Mouse (Mus musculus): Measurements from ENCODE around the gene Gm29609. TPM values are rescaled to one million over a fixed set of nuclear protein-coding genes. Genes with fewer than 3 reads are reported as not detected.
"Not testable (repeated sequence)": the region's sequence is repeated elsewhere in the genome, so short reads cannot be mapped to it uniquely, and the experiment has no call there.

Gm29609 gene
- total and polyA plus RNA-seq, 2 experiments from 2014 or later: 1.1 to 6.6 TPM

- Histone ChIP-seq H3K4me1 (ENCODE audit: control insufficient read depth, insufficient read depth) (no peaks in the 10 kb centered on the region), H3K4me3 (ENCODE audit: low read depth, low read length) (peak overlapping the region; percentile 96), H3K9ac (replicated peaks; ENCODE audit: low read depth, low read length) (peak overlapping the region; percentile 81), H3K36me3 (replicated peaks; ENCODE audit: control insufficient read depth, insufficient read depth, low read length) (no peaks in the 10 kb centered on the region), H3K27me3 (ENCODE audit: control insufficient read depth, insufficient read depth, low read length) (no peaks in the 10 kb centered on the region), H3K27ac (ENCODE audit: low read depth) (peak overlapping the region; percentile 93), H3K9me3 (replicated peaks; ENCODE audit: control insufficient read depth, low read length) (no peaks in the 10 kb centered on the region), H3K4me2 (ENCODE audit: low read depth, low read length) (peak overlapping the region; percentile 94)
- DNase-seq (ENCODE audit: low spot score): peak; percentile 24
- TF ChIP-seq EP300 (IDR thresholded peaks at IDR 0.05; ENCODE audit: low read depth) (no peak), CTCF (IDR thresholded peaks at IDR 0.05; ENCODE audit: low read depth) (no peak)
- WGBS: 0% methylated on average over 40 of the region's 40 CpGs
- peak; percentile 60 for ATAC-seq (ENCODE audit: insufficient read depth, low read depth)
These were observed 40.3 kb upstream of the Gm29609 start for GRCm38 (mm10) chr5:31219911-31220447.

GRCm38 (mm10) chr5:31219474-31219873 lies 39.8 kb upstream of the Gm29609 start:
- H3K9ac ChIP-seq (replicated peaks; ENCODE audit: low read depth, low read length): peak overlapping the region; percentile 81
- 2% methylated on average over 11 of the region's 11 CpGs for WGBS
- H3K4me2 ChIP-seq (ENCODE audit: low read depth, low read length): peak overlapping the region; percentile 94
- no peaks in the 10 kb centered on the region for H3K36me3 ChIP-seq (replicated peaks; ENCODE audit: control insufficient read depth, insufficient read depth, low read length)
- DNase-seq (ENCODE audit: low spot score) (no peak), ATAC-seq (ENCODE audit: insufficient read depth, low read depth) (no peak)
- H3K27me3 ChIP-seq (ENCODE audit: control insufficient read depth, insufficient read depth, low read length): no peaks in the 10 kb centered on the region
- H3K4me3 ChIP-seq (ENCODE audit: low read depth, low read length): peak overlapping the region; percentile 96
- no peak for TF ChIP-seq CTCF (IDR thresholded peaks at IDR 0.05; ENCODE audit: low read depth)
- peak overlapping the region; percentile 93 for H3K27ac ChIP-seq (ENCODE audit: low read depth)
- H3K4me1 ChIP-seq (ENCODE audit: control insufficient read depth, insufficient read depth): no peaks in the 10 kb centered on the region
- H3K9me3 ChIP-seq (replicated peaks; ENCODE audit: control insufficient read depth, low read length): no peaks in the 10 kb centered on the region

- H3K4me3 ChIP-seq (ENCODE audit: low read depth, low read length): peak overlapping the region; percentile 96
- 0 out of 2 replicates have a peak overlapping the region, but pooled peaks have one; percentile 1 for H3K27ac ChIP-seq (ENCODE audit: low read depth)
- no peaks in the 10 kb centered on the region for H3K27me3 ChIP-seq (ENCODE audit: control insufficient read depth, insufficient read depth, low read length)
- 6% methylated on average over 2 of the region's 2 CpGs for WGBS
- H3K36me3 ChIP-seq (replicated peaks; ENCODE audit: control insufficient read depth, insufficient read depth, low read length): no peaks in the 10 kb centered on the region
- ATAC-seq (ENCODE audit: insufficient read depth, low read depth) (no peak), DNase-seq (ENCODE audit: low spot score) (peak; percentile 53)
- H3K4me1 ChIP-seq (ENCODE audit: control insufficient read depth, insufficient read depth): no peaks in the 10 kb centered on the region
- H3K4me2 ChIP-seq (ENCODE audit: low read depth, low read length): peak overlapping the region; percentile 94
- no peaks in the 10 kb centered on the region for H3K9me3 ChIP-seq (replicated peaks; ENCODE audit: control insufficient read depth, low read length)
- TF ChIP-seq EP300 (IDR thresholded peaks at IDR 0.05; ENCODE audit: low read depth) (no peak), CTCF (IDR thresholded peaks at IDR 0.05; ENCODE audit: low read depth) (peak; percentile 36)
- no peak overlapping the region for H3K9ac ChIP-seq (replicated peaks; ENCODE audit: low read depth, low read length)
These were observed 39.4 kb upstream of the Gm29609 start for GRCm38 (mm10) chr5:31219070-31219469.

- Histone ChIP-seq H3K4me3 (ENCODE audit: low read depth, low read length) (no peak overlapping the region), H3K4me2 (ENCODE audit: low read depth, low read length) (no peak overlapping the region), H3K27ac (ENCODE audit: low read depth) (no peak overlapping the region), H3K27me3 (ENCODE audit: control insufficient read depth, insufficient read depth, low read length) (no peaks in the 10 kb centered on the region), H3K4me1 (ENCODE audit: control insufficient read depth, insufficient read depth) (no peaks in the 10 kb centered on the region), H3K36me3 (replicated peaks; ENCODE audit: control insufficient read depth, insufficient read depth, low read length) (no peaks in the 10 kb centered on the region), H3K9me3 (replicated peaks; ENCODE audit: control insufficient read depth, low read length) (no peaks in the 10 kb centered on the region), H3K9ac (replicated peaks; ENCODE audit: low read depth, low read length) (no peak overlapping the region)
- ATAC-seq (ENCODE audit: insufficient read depth, low read depth) (no peak), DNase-seq (ENCODE audit: low spot score) (no peak)
- TF ChIP-seq EP300 (IDR thresholded peaks at IDR 0.05; ENCODE audit: low read depth): no peak
- TF ChIP-seq CTCF (IDR thresholded peaks at IDR 0.05; ENCODE audit: low read depth): no peak
- 47% methylated on average over 7 of the region's 7 CpGs for WGBS
These were observed 38.6 kb upstream of the Gm29609 start for GRCm38 (mm10) chr5:31218294-31218693.

GRCm38 (mm10) chr5:31216554-31216953 lies 36.8 kb upstream of the Gm29609 start:
- not testable (repeated sequence) for H3K27ac ChIP-seq (ENCODE audit: low read depth); H3K9ac ChIP-seq (replicated peaks; ENCODE audit: low read depth, low read length); H3K36me3 ChIP-seq (replicated peaks; ENCODE audit: control insufficient read depth, insufficient read depth, low read length); H3K4me3 ChIP-seq (ENCODE audit: low read depth, low read length); ATAC-seq (ENCODE audit: insufficient read depth, low read depth); H3K4me1 ChIP-seq (ENCODE audit: control insufficient read depth, insufficient read depth); DNase-seq (ENCODE audit: low spot score); H3K9me3 ChIP-seq (replicated peaks; ENCODE audit: control insufficient read depth, low read length); H3K27me3 ChIP-seq (ENCODE audit: control insufficient read depth, insufficient read depth, low read length); H3K4me2 ChIP-seq (ENCODE audit: low read depth, low read length)
- WGBS: 88% methylated on average over 6 of the region's 6 CpGs

GRCm38 (mm10) chr5:31204421-31204820 lies 24.7 kb upstream of the Gm29609 start:
- H3K27ac ChIP-seq (ENCODE audit: low read depth): no peak overlapping the region

More at GRCm38 (mm10) chr5:31204421-31204820, 24.7 kb upstream of the Gm29609 start:
- no peak for TF ChIP-seq CTCF (IDR thresholded peaks at IDR 0.05; ENCODE audit: low read depth)
- no peak for TF ChIP-seq EP300 (IDR thresholded peaks at IDR 0.05; ENCODE audit: low read depth)
- H3K36me3 ChIP-seq (replicated peaks; ENCODE audit: control insufficient read depth, insufficient read depth, low read length): peaks cover 66% of the 10 kb centered on the region
- DNase-seq (ENCODE audit: low spot score) (no peak), ATAC-seq (ENCODE audit: insufficient read depth, low read depth) (no peak)
- 0 out of 2 replicates have a peak, but pooled peaks cover 4% of the 10 kb centered on the region for H3K9me3 ChIP-seq (replicated peaks; ENCODE audit: control insufficient read depth, low read length)
- no peak overlapping the region for H3K4me3 ChIP-seq (ENCODE audit: low read depth, low read length)
- H3K4me2 ChIP-seq (ENCODE audit: low read depth, low read length): no peak overlapping the region
- no peaks in the 10 kb centered on the region for H3K27me3 ChIP-seq (ENCODE audit: control insufficient read depth, insufficient read depth, low read length)
- no peak overlapping the region for H3K9ac ChIP-seq (replicated peaks; ENCODE audit: low read depth, low read length)
- WGBS: 91% methylated on average over 6 of the region's 6 CpGs
- H3K4me1 ChIP-seq (ENCODE audit: control insufficient read depth, insufficient read depth): peaks cover 9% of the 10 kb centered on the region

Measured in heart, postnatal 0 days (tissue).